In genomic region chr12:54695511-54696241, GRCm38 (mm10) we compare ENCODE assay signal across 7 mouse cellular contexts. TPM values are rescaled to one million over a fixed set of nuclear protein-coding genes. Genes with fewer than 3 reads are reported as not detected.
DNase-seq lines count a peak whose midpoint lies in the region; ATAC-seq lines count a peak whose summit lies in the region.

TSS of gene Eapp (minus strand) at chr12:54695897.

- H3K9me3 ChIP-seq in intestine, embryonic 15.5 days, result no peaks in the 10 kb centered on the region
- H3K9me3 ChIP-seq in midbrain, embryonic 10.5 days (replicated peaks), result no peaks in the 10 kb centered on the region

- H3K36me3 ChIP-seq in intestine, embryonic 15.5 days, result no peaks in the 10 kb centered on the region
- H3K36me3 ChIP-seq in midbrain, embryonic 10.5 days, result peaks cover 21% of the 10 kb centered on the region

- H3K27ac ChIP-seq in intestine, embryonic 15.5 days, result peak within 1 kb of the TSS; percentile 92
- H3K27ac ChIP-seq in midbrain, embryonic 10.5 days (replicated peaks), result peak within 1 kb of the TSS; percentile 96

- no peaks in the 10 kb centered on the region for H3K27me3 ChIP-seq in intestine, embryonic 15.5 days (replicated peaks)
- H3K27me3 ChIP-seq in midbrain, embryonic 10.5 days (ENCODE audit: low read depth, poor library complexity, severe bottlenecking), result no peaks in the 10 kb centered on the region

- peak within 1 kb of the TSS; percentile 61 for H3K4me2 ChIP-seq in intestine, embryonic 15.5 days (replicated peaks)

- peak within 1 kb of the TSS; percentile 73 for H3K9ac ChIP-seq in intestine, embryonic 15.5 days

- no peaks in the 10 kb centered on the region for H3K4me1 ChIP-seq in intestine, embryonic 15.5 days (replicated peaks)
- peaks cover 6% of the 10 kb centered on the region for H3K4me1 ChIP-seq in midbrain, embryonic 10.5 days

- peak; percentile 93 for ATAC-seq in intestine, embryonic 15.5 days

- intact Hi-C loops in gastrocnemius, postnatal 36 days (cut with DNase I), result loop anchor here (5.0 kb wide), 1 partner anchor 47 kb away; no protein-coding TSS in a partner anchor
- intact Hi-C loops in left cerebral cortex, postnatal 25 days (cut with DNase I), result loop anchor here (10.0 kb wide), 1 partner anchor 49 kb away; no protein-coding TSS in a partner anchor

- DNase-seq in adrenal gland, adult 18-20 months (ENCODE audit: low spot score in 2 of 2), result peak; percentile 89 to 92
- DNase-seq in embryo, embryonic 11 days, result peak; percentile 98
- DNase-seq in gastrocnemius, postnatal 36 days, result peak; percentile 92 to 95
- peak; percentile 94 to 98 for DNase-seq in left cerebral cortex, postnatal 25 days (ENCODE audit: low spot score in 2 of 2)
- peak; percentile 96 for DNase-seq in midbrain, embryonic 10.5 days (ENCODE audit: low spot score)
- peak; percentile 93 for DNase-seq in right cerebral cortex, postnatal 4 days

- under 1% methylated on average over 57 of the region's 57 CpGs for WGBS in intestine, embryonic 15.5 days
- under 1% methylated on average over 57 of the region's 57 CpGs for WGBS in midbrain, embryonic 10.5 days

- H3K4me3 ChIP-seq in intestine, embryonic 15.5 days (replicated peaks), result peak within 1 kb of the TSS; percentile 68
- H3K4me3 ChIP-seq in midbrain, embryonic 10.5 days, result peak within 1 kb of the TSS; percentile 78

RNA-seq across cellular contexts. Expression of gene Eapp, which starts in this region (rescaled TPM):
- 10 to 100 TPM; 36.9 to 40.1 TPM for total RNA-seq in adrenal gland, adult 18-20 months (2021)
- 10 to 100 TPM; 16.7 to 20.3 TPM for total RNA-seq in gastrocnemius, postnatal 36 days (2021)
- 54.6 and 58.1 TPM in 2 replicates for polyA plus RNA-seq in intestine, embryonic 15.5 days (2015; fragmentation: Nextera tagmentation; extraction: Ambion mirVana)
- 10 to 100 TPM; 37.0 to 41.3 TPM for total RNA-seq in left cerebral cortex, postnatal 25 days (2021)
- polyA plus RNA-seq in midbrain, embryonic 10.5 days (2016; fragmentation: Nextera tagmentation; extraction: Ambion mirVana), result 71.0 and 73.0 TPM in 2 replicates

Comparison
In these comparisons a context has a peak if more than half of its experiments do, and no peak if none do; other contexts are left out.
1. Peak in every context shown above with its lines: DNase-seq, ATAC-seq, H3K4me3 ChIP-seq and H3K27ac ChIP-seq.